Mouse (Mus musculus): ENCODE measurements around the gene Ahsg.
"Not testable (repeated sequence)": the region's sequence is repeated elsewhere in the genome, so short reads cannot be mapped to it uniquely, and the experiment has no call there.

Ahsg gene

GRCm38 (mm10) chr16:22889716-22890115, 1.4 kb upstream of the Ahsg start:
- no peak for DNase-seq

- no peak for DNase-seq
These were observed 667 bp downstream of the Ahsg start for GRCm38 (mm10) chr16:22891733-22892154.

DNA sequence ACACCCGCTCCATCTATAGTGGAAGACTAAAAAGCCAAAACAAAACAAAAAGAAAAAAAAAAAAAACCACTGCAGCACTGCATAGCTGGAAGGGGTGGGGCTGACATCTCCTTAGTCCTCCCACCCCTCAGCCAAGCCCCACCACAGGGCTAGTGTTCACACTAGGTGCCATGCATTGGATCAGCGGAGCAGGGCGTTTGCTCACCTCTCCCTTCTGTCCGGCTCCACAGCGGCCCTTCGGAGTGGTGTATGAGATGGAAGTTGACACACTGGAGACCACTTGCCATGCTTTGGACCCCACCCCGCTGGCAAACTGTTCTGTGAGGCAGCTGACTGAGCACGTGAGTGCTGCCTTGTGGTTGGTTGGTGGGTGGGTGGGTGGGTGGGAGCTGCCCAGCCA, 3.0 kb downstream of the Ahsg start:
- no peak for DNase-seq

DNA sequence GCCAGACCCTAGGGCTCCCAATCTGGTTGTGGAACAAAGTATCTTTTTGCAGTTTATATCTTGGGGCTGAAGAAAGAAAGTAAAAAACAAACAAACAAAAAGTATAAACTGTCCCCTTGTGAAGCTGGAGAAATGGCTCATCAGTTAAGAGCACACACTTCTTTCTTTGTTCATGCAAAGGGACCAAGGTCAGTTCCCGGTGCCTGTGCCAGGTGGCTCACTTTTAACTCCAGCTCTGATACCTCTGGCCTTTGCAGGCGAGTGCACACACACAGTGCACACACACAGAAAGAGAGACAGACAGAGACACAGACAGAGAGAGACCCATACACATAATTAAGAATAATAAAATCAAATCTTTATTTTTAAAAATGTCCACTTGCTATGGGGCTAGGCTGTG, 5.5 kb downstream of the Ahsg start:
- DNase-seq: no peak

- no peak for DNase-seq
These were observed 8.3 kb downstream of the Ahsg start for GRCm38 (mm10) chr16:22899346-22899745.

DNA sequence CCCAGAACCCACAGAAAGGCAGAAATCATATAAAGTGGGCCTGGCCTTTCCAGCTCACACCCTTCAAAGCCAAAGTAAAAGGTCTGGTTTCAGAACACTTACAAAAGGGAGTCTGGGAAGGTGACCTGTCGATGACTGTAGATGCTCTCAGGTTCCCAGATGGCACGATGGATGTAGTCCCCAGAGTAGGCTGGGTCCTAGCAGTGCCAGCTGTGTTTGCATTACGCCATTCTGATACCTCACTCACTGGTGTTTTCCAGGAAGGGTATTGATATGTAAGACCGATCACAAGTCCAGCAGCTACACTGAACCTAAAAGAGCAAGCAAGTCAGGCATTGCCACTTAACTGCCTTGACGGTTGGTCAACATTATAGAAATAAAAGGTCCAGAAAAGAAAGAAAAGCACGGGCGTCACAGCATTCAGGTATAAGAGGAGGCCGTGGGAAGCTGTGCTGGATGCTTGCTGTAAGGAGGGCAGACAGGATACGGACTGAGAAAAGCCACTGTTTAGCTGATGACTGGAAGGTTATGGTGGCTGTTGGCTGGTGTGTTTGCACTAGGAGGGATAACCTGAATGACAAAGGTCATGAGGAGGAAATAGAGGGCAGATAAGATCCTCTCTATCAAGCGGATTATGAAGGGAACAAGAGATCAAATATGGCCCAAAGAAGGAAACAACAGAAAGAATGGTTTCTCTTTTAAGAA, 8.9 kb downstream of the Ahsg start:
- no peak for DNase-seq

DNA sequence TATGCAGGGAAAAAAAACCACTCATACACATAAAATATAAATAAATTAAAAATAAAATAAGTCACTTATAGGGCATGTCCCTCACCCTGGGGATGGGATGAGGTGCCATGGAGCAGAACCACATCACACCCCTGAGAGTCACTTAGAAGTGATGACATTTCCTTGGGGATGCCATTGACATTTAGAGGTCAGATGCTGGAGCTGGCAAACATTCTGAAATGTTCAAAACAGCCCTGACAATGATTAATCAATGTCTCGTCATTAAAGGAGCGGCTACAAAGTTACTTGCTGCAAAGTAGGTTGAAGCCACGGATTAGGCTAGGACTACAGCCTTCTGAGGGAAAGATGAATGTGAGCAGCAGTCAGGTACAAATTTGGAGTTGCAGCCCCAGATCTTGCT, 10.2 kb downstream of the Ahsg start:
- no peak for DNase-seq

- no peak for DNase-seq
These were observed 18.2 kb downstream of the Ahsg start for GRCm38 (mm10) chr16:22909290-22909689.

DNA sequence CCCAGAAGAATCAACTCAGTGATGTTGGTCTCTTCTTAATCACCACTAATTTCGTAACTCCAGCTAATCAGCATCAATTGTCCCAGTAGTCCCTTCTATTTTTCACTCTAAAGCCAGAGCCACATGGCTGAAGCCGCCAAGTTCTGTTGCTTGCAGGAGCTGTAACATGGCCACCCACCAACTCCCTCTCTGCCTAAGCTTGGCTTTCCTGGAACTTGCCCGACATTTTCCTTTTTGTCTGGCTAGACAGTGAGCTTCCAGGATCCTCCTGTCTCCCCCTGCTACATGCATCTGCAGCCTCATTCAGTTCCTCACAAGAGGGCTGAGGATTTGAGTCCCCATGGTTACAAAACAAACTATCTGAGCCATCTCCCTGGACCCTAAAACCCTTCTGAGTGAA, 20.9 kb downstream of the Ahsg start:
- no peak for DNase-seq

DNA sequence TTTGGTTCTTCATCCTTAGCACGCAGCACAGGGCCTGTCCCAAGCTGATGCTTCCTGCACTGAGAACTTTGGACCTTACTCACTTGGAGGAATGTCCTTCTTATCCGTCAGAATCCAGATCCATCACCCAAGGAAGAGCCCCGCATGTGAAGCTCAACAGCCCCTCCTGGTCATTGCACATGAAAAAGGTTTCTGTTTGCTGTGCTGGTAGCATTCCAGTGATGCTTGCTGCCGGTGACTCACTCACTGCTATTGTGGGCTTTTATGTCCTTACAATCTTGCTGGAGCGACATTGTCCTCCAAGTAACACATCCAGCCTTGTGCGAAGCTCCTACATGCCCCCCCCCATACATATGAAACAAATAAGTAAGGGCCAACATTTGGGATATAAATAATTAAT, 21.8 kb downstream of the Ahsg start:
- no peak for DNase-seq

GRCm38 (mm10) chr16:22914276-22914675, 23.2 kb downstream of the Ahsg start:
- no peak for DNase-seq

DNA sequence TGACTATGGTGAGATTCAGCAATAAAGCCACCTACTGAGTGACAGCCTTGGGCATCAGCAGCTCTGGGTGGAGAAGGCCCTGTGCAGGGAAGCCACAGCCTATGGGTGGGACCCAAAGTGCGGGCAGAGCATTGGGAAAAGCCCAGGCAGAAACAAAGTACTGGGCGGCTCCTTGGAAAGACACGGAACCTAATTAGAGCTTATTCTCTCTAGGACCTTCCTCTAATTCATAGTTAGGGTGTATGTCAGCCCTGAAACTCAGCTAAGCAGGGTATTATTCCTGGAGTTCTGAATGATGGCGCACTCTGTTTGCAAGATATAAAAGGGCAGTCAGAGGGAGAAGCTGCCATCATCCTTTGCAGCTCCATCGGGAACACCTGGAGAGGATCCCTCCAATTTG, 27.0 kb downstream of the Ahsg start, which contains the start of gene Fetub:
Gene Fetub (plus strand): TSS at position 301 of the 400 bp plus-strand sequence.
- no peak for DNase-seq

- DNase-seq: no peak
These were observed 27.7 kb downstream of the Ahsg start for GRCm38 (mm10) chr16:22918664-22919312.

GRCm38 (mm10) chr16:22919971-22920854, 29.1 kb downstream of the Ahsg start:
- DNase-seq: peak; percentile 10

- no peak for DNase-seq
These were observed 30.7 kb downstream of the Ahsg start for GRCm38 (mm10) chr16:22921761-22922160.

GRCm38 (mm10) chr16:22922433-22922832, 31.4 kb downstream of the Ahsg start:
- DNase-seq: no peak

GRCm38 (mm10) chr16:22929575-22929974, 38.5 kb downstream of the Ahsg start:
- no peak for DNase-seq

DNA sequence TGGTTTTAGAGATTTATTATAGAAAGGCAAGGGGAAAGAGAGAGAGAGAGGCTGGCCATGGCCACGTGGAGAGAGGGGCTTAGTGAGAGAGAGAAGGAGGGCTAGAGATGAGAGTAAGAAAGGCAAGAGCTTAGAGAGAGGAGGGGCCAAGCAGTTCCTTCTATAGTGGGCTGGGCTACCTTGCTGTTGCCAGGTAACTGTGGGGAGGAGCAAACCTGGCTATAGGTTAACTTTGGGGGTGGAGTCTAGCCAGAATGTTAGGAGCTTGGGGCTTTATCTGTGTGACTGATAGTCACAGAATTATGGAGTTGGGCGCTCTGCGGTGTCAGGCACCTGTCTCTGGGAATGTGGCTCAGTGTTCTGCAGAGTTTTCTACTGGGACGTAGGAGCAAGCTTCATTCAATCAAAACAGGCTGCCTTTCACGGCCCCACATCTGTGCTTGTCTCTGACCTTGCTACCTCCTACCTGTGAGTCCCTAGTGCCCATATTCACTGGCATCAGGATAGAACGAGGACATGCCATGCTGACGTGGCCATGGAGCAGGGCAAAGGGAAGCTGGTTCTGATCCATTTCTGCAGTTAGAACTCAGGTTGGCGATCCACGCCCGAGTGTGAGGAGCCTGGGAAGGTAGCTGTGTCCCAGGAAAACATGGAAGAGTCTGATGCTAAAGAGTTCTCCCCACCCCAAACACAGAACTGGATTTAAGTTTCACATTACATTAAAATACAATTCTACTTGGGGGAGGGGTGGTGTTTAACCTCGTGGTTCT, 40.5 kb downstream of the Ahsg start:
- no peak for DNase-seq

- no peak for DNase-seq
These were observed 46.6 kb downstream of the Ahsg start for GRCm38 (mm10) chr16:22937631-22938030.

GRCm38 (mm10) chr16:22938541-22938940, 47.5 kb downstream of the Ahsg start:
- no peak for DNase-seq

GRCm38 (mm10) chr16:22939120-22939695, 48.1 kb downstream of the Ahsg start:
- no peak for DNase-seq

DNA sequence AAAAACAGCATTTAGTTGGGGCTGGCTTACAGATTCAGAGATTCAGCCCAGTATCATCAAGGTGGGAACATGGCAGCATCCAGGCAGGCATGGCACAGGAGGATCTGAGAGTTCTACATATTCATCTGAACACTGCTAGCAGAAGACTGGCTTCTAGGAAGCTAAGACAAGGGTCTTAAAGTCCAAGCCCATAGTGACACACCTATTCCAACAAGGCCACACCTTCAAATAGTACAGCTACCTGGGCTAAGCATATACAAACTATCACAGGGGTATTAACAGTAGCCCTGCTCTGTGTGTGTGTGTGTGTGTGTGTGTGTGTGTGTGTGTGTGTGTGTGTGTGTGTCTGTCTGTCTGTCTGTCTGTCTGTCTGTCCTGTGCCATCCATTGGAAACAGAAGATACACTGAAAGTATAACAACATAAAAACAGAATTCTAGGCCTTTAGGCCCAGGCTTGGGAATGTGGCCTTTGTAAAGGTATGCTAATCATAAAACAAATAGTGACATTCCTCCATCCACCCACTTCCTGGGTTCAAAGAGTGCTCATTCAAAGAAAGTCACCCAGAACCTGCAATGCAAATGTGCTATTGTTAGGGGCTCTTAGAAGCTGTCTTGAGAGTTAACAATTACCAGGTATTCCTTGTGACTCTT, 50.9 kb downstream of the Ahsg start:
- not testable (repeated sequence) for DNase-seq
